Mouse (Mus musculus) skeletal muscle tissue, adult 2 months (tissue): Measurements from ENCODE around the gene Cdc34.

Source experiments
- DNase-seq: peaks from one replicate; pipeline ENCODE4 v3.0.0-alpha.2; 2012; ENCODE audit warnings: low read depth, low spot score

The Cdc34 gene

GRCm38 (mm10) chr10:79716254-79716987 is 34.4 kb downstream of the Cdc34 start, which contains the start of gene Hcn2:
TSS of gene Hcn2 (plus strand) at chr10:79716634.
- DNase-seq, result no peak

- no peak for DNase-seq
These were observed 35.0 kb downstream of the Cdc34 start for GRCm38 (mm10) chr10:79716988-79717355.

- DNase-seq, result no peak
These were observed 35.8 kb downstream of the Cdc34 start for GRCm38 (mm10) chr10:79717640-79718357.

- DNase-seq, result no peak
These were observed 39.1 kb downstream of the Cdc34 start for GRCm38 (mm10) chr10:79721089-79721488.

- DNase-seq, result no peak
These were observed 41.1 kb downstream of the Cdc34 start for GRCm38 (mm10) chr10:79723047-79723446.

- no peak for DNase-seq
These were observed 41.7 kb downstream of the Cdc34 start for GRCm38 (mm10) chr10:79723692-79724091.

- DNase-seq, result peak; percentile 85
These were observed 44.1 kb downstream of the Cdc34 start for GRCm38 (mm10) chr10:79726090-79726489.

GRCm38 (mm10) chr10:79728323-79729249 is 46.6 kb downstream of the Cdc34 start:
- DNase-seq, result peak; percentile 71

GRCm38 (mm10) chr10:79729357-79729965 is 47.5 kb downstream of the Cdc34 start:
- peak; percentile 73 for DNase-seq

GRCm38 (mm10) chr10:79732500-79732899 is 50.5 kb downstream of the Cdc34 start:
- DNase-seq, result no peak

GRCm38 (mm10) chr10:79733847-79734246 is 51.9 kb downstream of the Cdc34 start:
- DNase-seq, result no peak

GRCm38 (mm10) chr10:79735361-79735760 is 53.4 kb downstream of the Cdc34 start:
- no peak for DNase-seq

- DNase-seq, result no peak
These were observed 54.7 kb downstream of the Cdc34 start for GRCm38 (mm10) chr10:79736706-79737105.
